18 mouse cellular contexts compared by ENCODE assay signal in genomic region chr12:105077232-105077631, GRCm38 (mm10).
"Had no signal": no experiment of that assay in that cellular context is flagged by ENCODE, and none has a peak within 500 bp of the region (broad histone marks: within the 10 kb centered on the region; RNA-seq: fewer than 3 reads in every experiment).

No protein-coding gene starts in this region.

- ATAC-seq: liver, postnatal 0 days; lung, postnatal 0 days; midbrain, embryonic 13.5 days; midbrain, embryonic 15.5 days had no signal

- H3K9me3 ChIP-seq: lung, embryonic 15.5 days; midbrain, embryonic 13.5 days; midbrain, embryonic 15.5 days; neural tube, embryonic 12.5 days; stomach, embryonic 15.5 days had no signal

- H3K27me3 ChIP-seq: lung, embryonic 15.5 days; midbrain, embryonic 13.5 days; midbrain, embryonic 15.5 days; neural tube, embryonic 12.5 days; stomach, embryonic 15.5 days had no signal

- H3K4me3 ChIP-seq: lung, embryonic 15.5 days; megakaryocyte, embryonic 14.5 days; midbrain, embryonic 13.5 days; midbrain, embryonic 15.5 days; neural tube, embryonic 12.5 days; stomach, embryonic 15.5 days had no signal

- DNase-seq: liver, postnatal 0 days; lung, adult 2 months; lung, postnatal 14 days; lung, postnatal 36 days; right cerebral cortex, postnatal 14 days; thymus, adult 2 months; thymus, postnatal 25 days; thymus, postnatal 4 days had no signal

- H3K36me3 ChIP-seq: lung, embryonic 15.5 days; midbrain, embryonic 13.5 days; midbrain, embryonic 15.5 days; neural tube, embryonic 12.5 days; stomach, embryonic 15.5 days had no signal

- H3K27ac ChIP-seq: lung, embryonic 15.5 days; macrophage; midbrain, embryonic 13.5 days; neural tube, embryonic 12.5 days; stomach, embryonic 15.5 days; stomach, postnatal 0 days had no signal

- H3K4me1 ChIP-seq: lung, embryonic 15.5 days; megakaryocyte, embryonic 14.5 days; neural tube, embryonic 12.5 days; stomach, embryonic 15.5 days had no signal

- H3K9ac ChIP-seq: liver, postnatal 0 days; lung, embryonic 15.5 days; midbrain, embryonic 13.5 days; midbrain, embryonic 15.5 days; neural tube, embryonic 12.5 days; stomach, embryonic 15.5 days had no signal

- H3K4me2 ChIP-seq: lung, embryonic 15.5 days; midbrain, embryonic 11.5 days; midbrain, embryonic 13.5 days; midbrain, embryonic 15.5 days; neural tube, embryonic 12.5 days; stomach, embryonic 15.5 days had no signal
